Mouse (Mus musculus) cerebellum, adult 2 months (tissue): ENCODE results near the gene Npsr1.

ENCODE experiments used
- CTCF ChIP-seq: fragments of 200-500 bp; IDR thresholded peaks from 2 replicates; pipeline ENCODE4 v1.5.1; 2011; ENCODE audit warnings: low read depth, mild to moderate bottlenecking, control low read depth, low read length, moderate library complexity, borderline replicate concordance; ENCODE audit not compliant: insufficient read depth
- POLR2A ChIP-seq: fragments of 200-500 bp; IDR thresholded peaks from 2 replicates; pipeline ENCODE4 v1.6.1; 2011; ENCODE audit warnings: low read length, control low read depth, borderline replicate concordance; ENCODE audit not compliant: insufficient read depth

GRCm38 (mm10) chr9:24283536-24283935, 185.7 kb downstream of the Npsr1 start:
- TF ChIP-seq POLR2A (no peak), CTCF (no peak)
